Mouse (Mus musculus) limb, embryonic 11.5 days (tissue): ENCODE data around the gene Clip2. TPM values are rescaled to one million over a fixed set of nuclear protein-coding genes. Genes with fewer than 3 reads are reported as not detected.

ENCODE experiments used
- ATAC-seq: fragments of 200-750 bp; cut with Nextera tagmentation; 2 replicates; pipeline ENCODE4 v1.8.0; 2017; ENCODE audit warnings: low read depth; ENCODE audit not compliant: insufficient number of reproducible peaks, low FRiP score, low TSS enrichment
- DNase-seq: peaks from one replicate; pipeline ENCODE4 v3.0.0-alpha.2; 2015; ENCODE audit warnings: low spot score
- H3K27ac ChIP-seq: fragments of 300-500 bp; sonication (generic); replicated peaks from 2 replicates; pipeline ENCODE4 v1.5.1; 2014; ENCODE audit warnings: low read depth, mild to moderate bottlenecking, low read length
- H3K27me3 ChIP-seq: fragments of 300-500 bp; sonication (generic); 2 replicates; pipeline ENCODE4 v1.6.1; 2014; ENCODE audit warnings: mild to moderate bottlenecking, low read length, mixed read lengths; ENCODE audit not compliant: control insufficient read depth, insufficient read depth
- H3K36me3 ChIP-seq: fragments of 300-500 bp; sonication (generic); 2 replicates; pipeline ENCODE4 v1.6.1; 2014; ENCODE audit warnings: mild to moderate bottlenecking, low read length, moderate library complexity, mixed read lengths; ENCODE audit not compliant: control insufficient read depth, insufficient read depth
- H3K4me1 ChIP-seq: fragments of 300-500 bp; sonication (generic); 2 replicates; pipeline ENCODE4 v1.6.1; 2014; ENCODE audit warnings: low read length, mixed read lengths; ENCODE audit not compliant: control insufficient read depth, insufficient read depth
- H3K4me2 ChIP-seq: fragments of 300-500 bp; sonication (generic); 2 replicates; pipeline ENCODE4 v1.6.1; 2014; ENCODE audit warnings: low read depth, mild to moderate bottlenecking, moderate library complexity; ENCODE audit not compliant: severe bottlenecking
- H3K4me3 ChIP-seq: fragments of 300-500 bp; sonication (generic); 2 replicates; pipeline ENCODE4 v1.5.1; 2014; ENCODE audit warnings: low read depth, low read length
- H3K9ac ChIP-seq: fragments of 300-500 bp; sonication (generic); 2 replicates; pipeline ENCODE4 v1.6.1; 2014; ENCODE audit warnings: mild to moderate bottlenecking, low read length
- H3K9me3 ChIP-seq: fragments of 300-500 bp; sonication (generic); 2 replicates; pipeline ENCODE4 v1.6.1; 2016; ENCODE audit warnings: low read length; ENCODE audit not compliant: control insufficient read depth
- WGBS: fragments of 180-500 bp; shearing (Covaris S2); extraction: QIAGEN DNeasy Blood & Tissue Kit; methylation state at CpG from one replicate; pipeline ENCODE4 v1.1.7; 2014; 5-methylcytosine and 5-hydroxymethylcytosine counted together
- polyA plus RNA-seq: library from polyadenylated mRNA; unstranded; fragments of >200 nt; fragmentation: Nextera tagmentation; extraction: Ambion mirVana; gene quantifications from 2 replicates; pipeline ENCODE4 v1.2.1, GENCODE M21; 2014

Clip2 gene
- 6.8 and 6.9 TPM in 2 replicates for polyA plus RNA-seq

- Histone ChIP-seq H3K9ac (peak within 1 kb of the TSS; percentile 87), H3K4me2 (peak within 1 kb of the TSS; percentile 98), H3K4me3 (peak within 1 kb of the TSS; percentile 86), H3K27ac (peak within 1 kb of the TSS; percentile 94), H3K27me3 (no peaks in the 10 kb centered on the region), H3K9me3 (no peaks in the 10 kb centered on the region), H3K4me1 (peaks cover 29% of the 10 kb centered on the region), H3K36me3 (no peaks in the 10 kb centered on the region; the same call in 1 of the 2 replicates)
- DNase-seq (peak; percentile 93), ATAC-seq (peak; percentile 85)
- WGBS = under 1% methylated on average over 55 of the region's 61 CpGs
These were observed at the start of gene Clip2 for GRCm38 (mm10) chr5:134552110-134552972. Gene Clip2, minus strand, starts transcription at chr5:134552434.

DNA sequence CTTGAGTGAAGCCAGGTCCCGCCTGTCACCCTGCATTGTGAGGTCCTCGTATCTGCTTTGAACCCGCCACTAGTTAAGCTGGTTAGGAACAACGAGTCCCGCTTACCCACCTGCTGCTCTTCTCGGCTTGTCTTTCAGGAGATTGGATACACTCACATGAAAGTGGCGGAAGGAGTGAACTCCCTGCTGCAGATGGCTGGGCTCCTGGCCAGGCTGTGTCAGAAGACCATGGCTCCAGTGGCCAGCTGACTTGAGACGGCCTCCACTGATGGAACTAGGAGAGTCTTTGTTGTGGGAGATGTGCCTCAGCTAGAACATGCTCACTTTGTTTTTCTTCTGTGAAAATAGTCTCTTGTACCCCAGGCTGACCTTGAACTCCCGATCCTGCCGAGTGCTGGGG lies 45.5 kb upstream of the Clip2 start:
- ATAC-seq (no peak), DNase-seq (no peak)
- Histone ChIP-seq H3K36me3 (peaks cover 46% of the 10 kb centered on the region), H3K4me1 (0 out of 2 replicates have a peak, but pooled peaks cover 4% of the 10 kb centered on the region), H3K9me3 (no peaks in the 10 kb centered on the region), H3K9ac (no peak overlapping the region), H3K4me3 (no peak overlapping the region), H3K4me2 (no peak overlapping the region), H3K27me3 (no peaks in the 10 kb centered on the region), H3K27ac (no peak overlapping the region)
- 95% methylated on average over 10 of the region's 10 CpGs for WGBS

- Histone ChIP-seq H3K27ac (no peak overlapping the region), H3K4me3 (no peak overlapping the region), H3K9me3 (no peaks in the 10 kb centered on the region), H3K27me3 (no peaks in the 10 kb centered on the region), H3K9ac (no peak overlapping the region), H3K4me1 (no peaks in the 10 kb centered on the region), H3K4me2 (no peak overlapping the region), H3K36me3 (peaks cover 59% of the 10 kb centered on the region)
- no peak for ATAC-seq
- DNase-seq = no peak
- 84% methylated on average over 9 of the region's 9 CpGs for WGBS
These were observed 40.9 kb upstream of the Clip2 start for GRCm38 (mm10) chr5:134593093-134593492.

GRCm38 (mm10) chr5:134592026-134592581 lies 39.9 kb upstream of the Clip2 start:
- Histone ChIP-seq H3K4me2 (no peak overlapping the region), H3K4me3 (no peak overlapping the region), H3K9me3 (no peaks in the 10 kb centered on the region), H3K27ac (no peak overlapping the region), H3K4me1 (no peaks in the 10 kb centered on the region), H3K36me3 (peaks cover 50% of the 10 kb centered on the region), H3K9ac (no peak overlapping the region), H3K27me3 (no peaks in the 10 kb centered on the region)
- WGBS = 91% methylated on average over 11 of the region's 11 CpGs
- ATAC-seq = no peak
- no peak for DNase-seq

DNA sequence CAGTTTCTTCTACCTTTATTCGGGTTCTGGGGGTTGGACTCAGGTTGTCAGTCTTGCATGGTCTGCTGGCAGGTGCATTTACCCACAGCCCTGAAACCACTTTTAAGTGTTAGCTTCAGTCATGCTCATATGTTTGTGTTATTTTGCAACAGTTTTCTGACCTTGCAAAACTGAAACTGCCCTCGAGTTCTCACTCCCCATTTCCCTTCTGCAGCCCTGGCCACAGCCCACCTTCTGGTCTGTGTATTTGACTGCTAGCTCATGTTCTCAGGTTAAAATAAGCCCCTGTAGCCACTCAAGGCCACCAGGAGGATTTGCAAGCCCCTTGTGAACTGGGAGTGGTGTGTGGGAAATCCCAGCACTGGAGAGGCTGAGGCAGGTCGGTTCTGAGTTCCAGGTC lies 37.7 kb upstream of the Clip2 start:
- H3K36me3 ChIP-seq = peaks cover 33% of the 10 kb centered on the region
- H3K4me2 ChIP-seq = no peak overlapping the region
- DNase-seq = no peak
- H3K27ac ChIP-seq = no peak overlapping the region
- H3K4me3 ChIP-seq = no peak overlapping the region
- H3K9ac ChIP-seq = no peak overlapping the region
- 84% methylated on average over 3 of the region's 3 CpGs for WGBS
- no peak for ATAC-seq
- no peaks in the 10 kb centered on the region for H3K4me1 ChIP-seq
- H3K9me3 ChIP-seq = no peaks in the 10 kb centered on the region
- H3K27me3 ChIP-seq = no peaks in the 10 kb centered on the region

- Histone ChIP-seq H3K36me3 (peaks cover 4% of the 10 kb centered on the region; the same call in 1 of the 2 replicates), H3K9ac (no peak overlapping the region), H3K4me3 (no peak overlapping the region), H3K27ac (no peak overlapping the region), H3K4me1 (peaks cover 8% of the 10 kb centered on the region; the same call in 1 of the 2 replicates), H3K9me3 (no peaks in the 10 kb centered on the region), H3K27me3 (no peaks in the 10 kb centered on the region), H3K4me2 (no peak overlapping the region)
- ATAC-seq = no peak
- WGBS = 91% methylated on average over 5 of the region's 5 CpGs
- no peak for DNase-seq
These were observed 32.6 kb upstream of the Clip2 start for GRCm38 (mm10) chr5:134584798-134585197.

GRCm38 (mm10) chr5:134583884-134584213 lies 31.6 kb upstream of the Clip2 start:
- no peak overlapping the region for H3K9ac ChIP-seq

DNA sequence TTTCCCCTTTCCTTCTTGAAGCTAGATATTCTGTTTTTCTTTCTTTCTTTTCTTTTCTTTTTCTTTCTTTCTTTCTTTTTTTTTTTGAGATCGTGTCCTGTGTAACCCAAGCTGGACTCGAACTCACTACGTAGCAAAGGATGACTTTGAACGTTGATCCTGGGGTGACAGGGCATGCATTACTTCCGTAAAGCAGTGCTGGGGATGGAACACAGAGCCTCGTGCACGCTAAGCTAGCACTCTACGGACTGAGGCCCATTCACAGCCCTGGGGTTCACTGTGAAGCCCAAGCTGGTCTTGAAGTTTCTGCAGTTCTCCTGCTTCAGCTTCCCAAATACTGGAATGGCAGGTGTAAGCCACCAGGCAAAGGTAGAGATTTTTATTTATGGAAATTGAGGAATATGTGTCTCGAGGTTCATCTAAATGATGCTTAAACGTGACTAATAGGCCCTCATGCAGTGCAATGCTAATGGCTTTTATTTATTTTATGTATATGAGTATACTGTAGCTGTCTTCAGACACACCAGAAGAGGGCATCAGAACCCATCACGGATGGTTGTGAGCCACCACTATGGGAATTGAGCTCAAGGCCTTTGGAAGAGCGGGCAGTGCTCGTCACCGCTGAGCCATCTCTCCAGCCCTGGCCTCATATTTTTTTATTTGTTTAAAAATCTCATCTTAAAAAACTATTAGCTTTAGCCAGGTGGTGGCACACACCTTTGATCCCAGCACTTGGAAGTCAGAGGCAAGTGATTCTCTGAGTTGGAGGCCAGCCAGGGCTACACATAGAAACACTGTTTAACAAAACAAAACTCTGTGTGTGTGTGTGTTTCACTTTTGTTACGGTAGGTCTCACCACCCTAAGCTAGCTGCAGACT lies 31.0 kb upstream of the Clip2 start:
- Histone ChIP-seq H3K4me3 (peak overlapping the region; percentile 62), H3K27ac (no peak overlapping the region), H3K4me2 (peak overlapping the region; percentile 90), H3K9ac (peak overlapping the region; percentile 64), H3K27me3 (no peaks in the 10 kb centered on the region), H3K9me3 (no peaks in the 10 kb centered on the region), H3K36me3 (peaks cover 3% of the 10 kb centered on the region; the same call in 1 of the 2 replicates), H3K4me1 (peaks cover 8% of the 10 kb centered on the region; the same call in 1 of the 2 replicates)
- ATAC-seq = no peak
- 32% methylated on average over 15 of the region's 15 CpGs for WGBS
- DNase-seq = no peak

More at GRCm38 (mm10) chr5:134583884-134584213, 31.6 kb upstream of the Clip2 start:
- Histone ChIP-seq H3K4me2 (peak overlapping the region; percentile 90; the same call in 1 of the 2 replicates), H3K27ac (no peak overlapping the region), H3K27me3 (no peaks in the 10 kb centered on the region), H3K9me3 (no peaks in the 10 kb centered on the region), H3K4me1 (peaks cover 8% of the 10 kb centered on the region; the same call in 1 of the 2 replicates), H3K4me3 (peak overlapping the region; percentile 62), H3K36me3 (peaks cover 3% of the 10 kb centered on the region; the same call in 1 of the 2 replicates)
- whole genome bisulfite sequencing = 85% methylated on average over 3 of the region's 3 CpGs
- ATAC-seq = no peak
- DNase-seq = no peak
